14 mouse cellular contexts compared by ENCODE assay signal in the genomic region with DNA sequence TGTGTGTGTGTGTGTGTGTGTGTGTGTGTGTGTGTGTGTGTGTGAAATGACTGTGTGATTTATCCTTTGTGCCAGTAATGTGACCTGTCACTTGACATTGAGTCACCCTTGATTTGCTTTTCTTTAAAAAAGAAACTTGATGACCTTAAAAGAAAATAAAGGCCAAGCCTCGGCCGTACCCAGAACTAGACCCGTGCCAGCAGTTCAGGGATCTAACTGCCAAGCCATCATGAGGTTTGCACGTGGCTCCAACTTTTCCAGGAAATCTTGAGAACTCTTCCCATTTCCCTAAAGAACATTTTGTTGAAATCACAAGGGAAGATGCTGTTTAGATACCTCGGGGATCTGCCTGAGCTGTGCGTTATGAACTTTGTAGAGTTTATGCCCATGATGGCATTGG.
"Had no signal": no experiment of that assay in that cellular context is flagged by ENCODE, and none has a peak within 500 bp of the region (broad histone marks: within the 10 kb centered on the region; RNA-seq: fewer than 3 reads in every experiment).

No protein-coding gene starts in this region.

- H3K27me3 ChIP-seq: limb, embryonic 13.5 days had no signal

- H3K4me3 ChIP-seq: layer of hippocampus, adult 2 months; limb, embryonic 10.5 days; limb, embryonic 13.5 days; midbrain, embryonic 13.5 days had no signal

- H3K36me3 ChIP-seq: limb, embryonic 10.5 days; limb, embryonic 13.5 days; midbrain, embryonic 13.5 days had no signal

- H3K27ac ChIP-seq: layer of hippocampus, adult 2 months; limb, embryonic 10.5 days; limb, embryonic 13.5 days; liver, embryonic 14.5 days; macrophage; midbrain, embryonic 13.5 days had no signal

- H3K4me1 ChIP-seq: limb, embryonic 10.5 days; limb, embryonic 13.5 days; midbrain, embryonic 13.5 days had no signal

- DNase-seq: kidney, adult 9 months; kidney, postnatal 14 days; layer of hippocampus, adult 9-11 months; liver; liver, postnatal 0 days; lung, embryonic 14.5 days; thymus, adult 18-20 months; thymus, postnatal 4 days had no signal
